Mouse (Mus musculus) thymus, adult 18-20 months (tissue): Measurements from ENCODE around the gene Zfp768.
"Not testable (repeated sequence)": the region's sequence is repeated elsewhere in the genome, so short reads cannot be mapped to it uniquely, and the experiment has no call there.

Experiments
- DNase-seq, 2 experiments: peaks; one replicate each; pipeline ENCODE4 v3.0.0; 2022; ENCODE audit warnings: mixed read lengths in 2 of 2

Zfp768 gene

DNA sequence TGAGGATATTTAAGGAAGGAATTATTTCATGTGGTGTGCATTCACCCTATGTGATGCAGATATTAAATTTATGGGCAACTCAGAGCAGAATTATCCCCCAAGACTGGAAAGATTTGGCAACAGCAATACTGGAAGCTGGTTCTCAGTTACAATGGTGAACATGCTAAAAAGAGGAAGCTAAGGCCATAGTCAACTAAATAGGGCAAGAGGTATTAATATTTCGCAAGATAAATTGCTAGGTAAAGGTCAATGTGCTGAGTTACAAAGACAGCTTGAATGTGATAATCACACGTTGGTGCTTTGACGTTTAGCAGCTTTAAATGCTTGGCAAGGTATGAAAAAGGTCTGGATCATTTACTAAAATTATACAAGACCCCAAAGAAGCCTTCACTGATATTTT is 10.4 kb upstream of the Zfp768 start:
- no peak for DNase-seq

DNA sequence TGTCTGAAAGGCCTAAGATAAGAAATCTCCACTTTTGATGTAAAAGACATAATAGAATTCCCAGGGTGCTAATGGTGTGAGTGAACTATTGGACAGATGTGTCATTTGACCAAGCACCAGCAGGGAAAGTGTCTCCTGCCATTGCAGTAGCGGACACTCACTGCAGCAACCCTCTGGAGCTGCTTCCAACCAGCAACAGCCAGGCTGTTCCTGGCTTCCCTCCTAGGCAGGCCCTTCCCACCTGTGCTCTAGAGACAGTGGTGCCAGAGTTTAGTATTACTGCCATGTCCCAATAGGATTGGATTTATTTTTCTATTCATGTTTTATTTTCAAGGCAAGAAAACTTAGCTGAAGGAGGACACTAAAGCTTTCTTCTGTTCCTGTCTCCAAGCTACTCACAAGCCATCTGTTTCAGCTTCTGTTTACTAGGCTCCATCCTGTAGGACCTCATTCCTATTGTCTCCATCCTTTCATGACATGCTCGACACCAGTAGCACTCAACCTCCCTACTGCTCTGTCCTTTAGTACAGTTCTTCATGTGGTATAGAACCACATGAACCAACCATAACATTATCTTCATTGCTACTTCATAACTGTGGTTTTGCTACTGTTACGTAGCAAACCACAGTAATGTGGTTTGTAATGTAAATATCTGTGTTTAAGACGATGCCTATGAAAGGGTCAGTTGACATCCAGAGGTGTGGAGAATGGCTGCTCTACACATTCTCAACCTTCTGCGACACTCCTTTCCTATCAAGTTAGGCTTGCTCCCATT is 6.0 kb upstream of the Zfp768 start:
- DNase-seq: no peak

DNA sequence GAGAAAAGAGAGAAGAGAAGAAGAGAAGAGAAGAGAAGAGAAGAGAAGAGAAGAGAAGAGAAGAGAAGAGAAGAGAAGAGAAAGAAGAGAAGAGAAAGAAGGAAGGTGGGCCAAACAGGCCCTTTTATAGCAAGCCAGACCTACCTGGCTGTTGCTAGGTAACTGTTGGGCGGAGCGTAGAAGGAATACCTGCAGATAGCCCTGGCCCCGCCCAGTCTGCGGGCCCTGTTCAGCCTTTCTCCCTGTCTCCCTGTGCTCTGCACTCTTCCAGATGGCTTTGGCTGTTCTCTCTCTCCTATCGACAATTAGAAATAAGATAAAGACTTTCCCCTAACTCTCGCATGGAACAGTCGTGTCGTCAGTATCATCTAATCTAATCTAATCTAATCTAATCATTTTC is 1.3 kb upstream of the Zfp768 start:
- DNase-seq: no peak

DNA sequence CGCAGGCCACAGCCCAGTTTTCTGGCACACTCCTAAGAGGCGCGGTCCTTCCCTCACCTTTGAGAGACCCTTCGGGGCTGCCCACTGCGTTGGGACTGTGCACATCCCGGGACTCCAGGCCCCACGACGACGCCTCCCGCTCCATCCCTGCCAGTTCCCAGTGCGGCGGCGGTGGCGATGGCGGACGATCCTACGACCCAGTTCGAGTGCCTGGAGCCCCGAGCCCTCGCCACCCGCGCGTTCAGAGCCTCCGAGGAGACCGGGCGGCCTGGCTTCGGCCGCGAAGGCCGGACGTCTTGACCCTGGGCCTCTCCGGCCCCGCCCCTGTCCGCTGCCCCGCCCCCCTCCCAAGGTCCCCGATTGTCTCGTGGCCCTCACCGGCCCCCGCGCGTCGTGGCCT is 297 bp downstream of the Zfp768 start:
- DNase-seq: no peak

DNA sequence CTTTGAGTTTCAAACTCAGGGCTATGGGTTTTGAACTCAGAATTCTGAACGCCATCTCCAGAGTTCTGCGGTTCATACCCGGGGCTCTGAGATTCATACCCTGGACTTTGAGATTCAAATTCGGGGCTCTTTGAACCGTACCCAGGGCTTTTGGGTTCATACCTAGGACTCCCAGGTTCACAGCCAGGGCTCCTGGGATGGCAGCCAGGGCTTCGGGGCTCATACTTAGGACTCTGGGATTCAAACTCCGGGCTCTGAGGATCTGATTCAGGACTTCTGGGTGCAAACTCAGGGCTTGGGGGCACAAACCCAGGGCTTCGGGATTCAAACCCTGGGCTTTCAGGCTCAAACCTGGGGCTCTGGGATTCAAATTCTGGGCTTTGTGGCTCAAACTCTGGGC is 1.0 kb downstream of the Zfp768 start:
- no peak for DNase-seq

DNA sequence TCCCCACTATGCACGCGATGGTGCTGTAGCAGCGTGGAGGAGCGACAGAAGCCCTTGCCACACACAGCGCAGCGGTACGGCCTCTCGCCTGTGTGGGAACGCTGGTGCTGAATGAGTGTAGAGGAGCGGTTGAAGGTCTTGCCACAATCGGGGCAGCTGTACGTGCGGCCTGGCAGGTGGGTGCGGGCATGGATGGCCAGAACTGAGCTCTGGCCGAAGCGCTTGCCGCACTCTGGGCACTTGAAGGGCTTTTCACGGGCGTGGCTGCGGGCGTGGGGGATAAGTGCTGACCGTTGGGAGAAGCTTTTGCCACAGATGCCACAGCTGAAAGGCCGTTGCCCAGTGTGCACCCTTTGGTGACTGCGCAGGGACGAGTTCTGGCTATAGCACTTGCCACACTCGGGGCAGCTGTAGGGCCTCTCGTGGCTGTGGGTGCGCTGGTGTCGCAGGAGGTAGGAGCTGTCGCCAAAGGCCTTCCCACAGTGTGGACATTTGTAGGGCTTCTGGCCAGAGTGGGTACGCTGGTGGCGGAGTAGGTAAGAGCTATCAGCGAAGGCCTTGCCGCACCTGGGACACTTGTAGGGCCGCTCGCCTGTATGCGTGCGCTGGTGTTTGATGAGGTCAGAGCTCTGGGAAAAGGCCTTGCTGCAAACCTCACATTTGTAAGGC is 1.9 kb downstream of the Zfp768 start:
- no peak for DNase-seq

DNA sequence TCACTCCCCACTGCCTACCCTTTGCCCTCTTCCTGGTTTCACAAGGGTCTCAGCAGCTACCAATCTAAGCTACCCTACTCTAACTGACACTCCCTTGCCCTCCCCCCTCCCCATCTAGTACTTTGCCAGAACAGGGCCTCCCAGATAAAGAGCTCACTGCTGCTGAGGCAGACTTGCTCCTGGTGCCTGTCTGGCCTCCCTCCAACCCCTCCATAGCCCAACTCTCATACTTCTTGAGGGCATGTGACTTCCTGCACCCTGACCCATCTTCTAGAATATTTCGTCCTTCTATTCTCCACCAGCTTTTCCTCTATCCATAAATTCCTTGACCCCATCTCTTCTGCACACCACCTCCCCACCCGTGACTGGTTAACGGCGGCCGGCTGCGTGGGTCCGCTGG is 2.5 kb downstream of the Zfp768 start:
- no peak for DNase-seq

DNA sequence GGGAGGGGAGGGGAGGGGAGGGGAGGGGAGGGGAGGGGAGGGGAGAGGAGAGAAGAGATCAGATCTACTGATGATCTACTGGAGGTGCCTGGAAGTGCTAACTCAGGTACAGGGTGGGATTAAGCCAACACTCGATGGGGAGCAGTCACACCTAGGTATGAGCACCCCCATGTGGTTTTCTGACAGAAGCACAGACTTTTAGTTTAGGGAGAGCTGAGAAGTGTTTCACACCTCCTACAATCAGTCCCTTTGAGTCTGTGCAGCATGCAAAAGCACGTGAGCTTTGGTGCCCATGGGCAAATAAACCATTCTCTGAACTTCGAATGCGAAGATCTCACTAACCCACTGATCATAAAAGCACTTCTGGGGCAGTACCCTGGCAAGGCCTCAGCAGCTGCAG is 3.1 kb downstream of the Zfp768 start:
- no peak for DNase-seq

DNA sequence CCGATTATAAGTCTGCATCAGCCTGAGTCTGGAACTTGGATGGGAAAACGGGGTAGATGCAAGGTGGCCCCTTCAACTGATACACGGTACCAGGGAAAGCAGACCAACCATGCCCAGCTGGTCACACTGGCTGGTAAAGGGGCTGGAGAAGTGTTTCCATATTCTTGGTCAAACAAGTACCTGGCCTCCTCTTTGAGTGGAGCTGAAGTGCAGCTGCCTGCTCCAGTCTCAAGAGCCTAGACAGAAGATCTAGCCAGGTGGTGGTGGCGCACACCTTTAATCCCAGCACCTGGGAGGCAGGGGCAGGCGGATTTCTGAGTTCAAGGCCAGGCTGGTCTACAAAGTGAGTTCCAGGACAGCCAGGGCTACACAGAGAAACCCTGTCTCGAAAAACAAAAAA is 3.5 kb downstream of the Zfp768 start:
- not testable (repeated sequence) for DNase-seq

DNA sequence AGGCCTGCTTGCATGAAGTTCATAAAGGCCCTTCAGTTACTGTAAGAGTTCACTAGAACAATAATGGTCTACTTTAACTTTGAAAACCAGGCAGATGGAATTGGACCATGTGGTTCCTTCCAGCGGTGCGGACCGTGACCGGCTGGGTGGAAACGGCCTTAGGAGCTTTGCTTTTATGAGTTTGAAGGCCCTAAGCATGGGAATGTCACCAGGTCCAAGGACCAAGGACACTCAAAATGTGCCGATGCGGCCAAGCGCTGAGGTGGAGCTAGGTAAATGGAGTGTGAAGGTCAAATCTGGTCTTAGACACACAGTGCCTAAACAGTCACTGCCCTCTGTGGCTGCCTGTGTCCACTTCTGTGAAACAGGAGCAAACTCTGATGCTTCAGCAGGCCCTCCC is 4.0 kb downstream of the Zfp768 start:
- DNase-seq: no peak

- no peak for DNase-seq
Measured at GRCm38 (mm10) chr7:127337636-127338035, 7.8 kb downstream of the Zfp768 start.

GRCm38 (mm10) chr7:127335604-127336003 is 9.8 kb downstream of the Zfp768 start:
- no peak for DNase-seq

DNA sequence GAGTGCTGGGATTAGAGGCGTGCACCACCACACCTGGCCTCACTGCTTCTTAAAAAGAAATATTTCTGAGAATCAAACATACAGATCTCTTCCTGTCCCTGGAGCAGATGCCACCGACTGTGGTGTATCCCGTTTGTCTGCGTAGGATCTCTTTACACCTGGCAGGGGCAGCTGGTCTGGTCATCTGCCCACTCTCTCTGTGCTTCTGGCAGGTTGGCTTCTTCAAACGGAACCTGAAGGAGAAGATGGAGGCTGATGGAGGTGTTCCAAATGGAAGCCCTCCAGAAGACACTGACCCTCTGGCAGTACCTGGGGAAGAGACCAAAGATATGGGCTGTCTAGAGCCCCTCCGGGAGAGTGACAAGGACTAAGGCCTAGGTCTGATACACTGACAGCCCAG is 12.1 kb downstream of the Zfp768 start:
- DNase-seq: no peak

DNA sequence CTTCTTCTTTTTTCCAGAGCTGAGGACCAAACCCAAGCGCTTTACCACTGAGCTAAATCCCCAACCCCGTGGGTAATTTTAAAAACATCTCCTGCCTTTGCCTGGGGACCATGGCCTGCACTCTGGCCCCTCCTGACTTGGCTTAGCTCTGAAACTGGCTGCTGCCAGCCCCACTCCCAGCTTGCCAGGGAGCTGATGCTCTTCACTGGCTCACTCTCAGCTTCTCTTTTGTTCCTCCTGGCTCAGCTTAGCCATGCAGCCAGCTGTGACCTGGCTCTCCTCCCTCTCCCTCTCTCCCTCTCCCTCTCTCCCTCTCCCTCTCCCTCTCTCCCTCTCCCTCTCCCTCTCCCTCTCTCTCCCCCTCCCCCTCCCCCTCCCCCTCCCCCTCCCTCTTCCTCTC is 18.7 kb downstream of the Zfp768 start:
- no peak for DNase-seq

DNA sequence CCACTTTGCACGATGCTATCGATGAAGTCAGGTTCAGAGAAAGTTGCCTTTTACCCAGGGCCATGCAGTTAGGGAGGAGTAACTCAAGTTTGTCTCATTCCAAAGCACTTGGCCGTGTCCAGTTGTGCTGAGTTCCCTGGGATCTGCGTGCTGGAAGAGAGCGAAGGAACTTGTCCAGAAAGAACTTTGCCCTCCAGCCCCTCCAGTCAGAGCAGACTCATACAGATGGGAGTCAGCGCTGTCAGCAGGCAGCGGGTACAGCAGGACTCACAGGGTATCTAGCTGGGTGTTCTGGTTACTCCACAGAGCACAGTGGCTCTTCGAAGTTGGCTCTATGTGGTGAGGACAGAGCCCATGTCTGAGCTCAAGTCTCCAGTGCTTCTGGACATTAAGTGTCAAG is 19.8 kb downstream of the Zfp768 start:
- DNase-seq: no peak

DNA sequence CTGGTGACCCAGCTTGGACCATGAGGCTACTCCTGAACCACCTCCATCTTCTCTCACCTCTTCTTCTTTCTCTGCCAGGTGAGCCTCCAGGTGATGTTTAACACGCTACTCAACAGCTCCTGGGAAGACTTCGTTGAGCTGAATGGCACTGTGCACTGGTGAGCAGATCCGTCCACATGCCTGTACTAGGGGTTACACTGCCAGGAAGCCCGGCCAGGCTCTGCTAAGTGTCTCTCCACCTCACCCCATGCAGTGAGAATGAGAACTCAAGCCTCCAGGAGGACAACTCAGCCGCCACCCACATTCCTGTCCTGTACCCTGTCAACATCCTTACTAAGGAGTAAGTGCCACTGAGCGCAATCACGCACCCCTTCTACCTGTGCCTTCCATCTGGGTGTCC is 20.4 kb downstream of the Zfp768 start:
- no peak for DNase-seq

DNA sequence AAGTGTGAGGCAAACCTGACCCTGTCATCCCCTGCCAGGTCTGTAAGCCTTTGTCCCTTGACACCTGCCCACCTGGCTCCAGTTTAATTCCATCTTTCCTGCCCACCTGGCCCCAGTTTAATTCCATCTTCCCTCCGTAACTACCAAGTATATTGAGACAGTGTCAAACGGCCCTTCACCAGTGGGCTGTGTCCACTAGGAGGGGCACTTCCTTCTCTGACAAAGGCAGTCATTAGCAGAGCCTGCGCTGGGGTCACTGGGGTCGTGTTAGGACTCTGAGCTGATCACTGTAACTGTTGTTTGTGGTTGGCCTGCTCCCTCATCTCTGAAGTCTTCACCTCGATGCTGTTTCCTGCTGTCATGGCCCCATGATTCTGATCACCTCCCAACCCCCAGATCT is 23.3 kb downstream of the Zfp768 start:
- DNase-seq: no peak

GRCm38 (mm10) chr7:127321106-127321505 is 24.3 kb downstream of the Zfp768 start:
- no peak for DNase-seq

DNA sequence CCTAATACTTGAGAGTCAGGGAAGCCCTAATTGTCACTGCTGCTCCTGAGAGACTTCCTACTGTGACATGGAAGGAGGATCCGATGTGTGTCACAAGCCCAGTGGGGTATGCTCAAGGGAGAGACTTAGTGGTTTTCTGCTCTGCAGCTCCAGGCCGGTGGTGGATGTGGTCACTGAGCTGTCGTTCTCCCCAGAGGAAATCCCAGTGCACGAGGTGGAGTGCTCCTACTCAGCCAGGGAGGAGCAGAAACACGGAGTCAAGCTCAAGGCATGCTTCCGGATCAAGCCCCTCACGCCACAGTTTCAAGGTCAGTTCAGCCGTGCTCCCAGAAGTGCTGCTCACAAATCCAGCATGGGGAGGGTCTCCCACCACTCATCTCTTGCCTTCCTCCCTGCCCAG is 31.5 kb downstream of the Zfp768 start:
- no peak for DNase-seq

GRCm38 (mm10) chr7:127309951-127310350 is 35.4 kb downstream of the Zfp768 start:
- DNase-seq: no peak

GRCm38 (mm10) chr7:127308887-127309286 is 36.5 kb downstream of the Zfp768 start:
- DNase-seq: no peak

GRCm38 (mm10) chr7:127308431-127308830 is 37.0 kb downstream of the Zfp768 start:
- no peak for DNase-seq

- DNase-seq: no peak
Measured at GRCm38 (mm10) chr7:127297586-127298193, 47.7 kb downstream of the Zfp768 start.
